Mouse (Mus musculus) kidney, embryonic 16.5 days (tissue): ENCODE measurements around the gene Ppp1r1c. TPM values are rescaled to one million over a fixed set of nuclear protein-coding genes. Genes with fewer than 3 reads are reported as not detected.

ENCODE experiments used
- ATAC-seq: fragments of 200-750 bp; cut with Nextera tagmentation; 2 replicates; pipeline ENCODE4 v1.8.0; 2017; ENCODE audit warnings: moderate TSS enrichment; ENCODE audit not compliant: low FRiP score, low TSS enrichment
- H3K27ac ChIP-seq: fragments of 300-500 bp; sonication (generic); 2 replicates; pipeline ENCODE4 v1.5.1; 2014; ENCODE audit warnings: low read length
- H3K27me3 ChIP-seq: fragments of 300-500 bp; sonication (generic); 2 replicates; pipeline ENCODE4 v1.6.1; 2014; ENCODE audit warnings: low read length, control low read depth, mixed read lengths; ENCODE audit not compliant: insufficient read depth
- H3K36me3 ChIP-seq: fragments of 300-500 bp; sonication (generic); 2 replicates; pipeline ENCODE4 v1.6.1; 2014; ENCODE audit warnings: low read length, control low read depth, mixed read lengths; ENCODE audit not compliant: insufficient read depth
- H3K4me1 ChIP-seq: fragments of 300-500 bp; sonication (generic); 2 replicates; pipeline ENCODE4 v1.6.1; 2014; ENCODE audit warnings: low read length, control low read depth, mixed read lengths; ENCODE audit not compliant: insufficient read depth
- H3K4me2 ChIP-seq: fragments of 300-500 bp; sonication (generic); replicated peaks from 2 replicates; pipeline ENCODE4 v1.6.1; 2014; ENCODE audit warnings: low read depth, low read length
- H3K4me3 ChIP-seq: fragments of 300-500 bp; sonication (generic); 2 replicates; pipeline ENCODE4 v1.5.1; 2014; ENCODE audit warnings: mild to moderate bottlenecking, low read length
- H3K9ac ChIP-seq: fragments of 300-500 bp; sonication (generic); replicated peaks from 2 replicates; pipeline ENCODE4 v1.6.1; 2014; ENCODE audit warnings: low read length
- H3K9me3 ChIP-seq: fragments of 300-500 bp; sonication (generic); 2 replicates; pipeline ENCODE4 v1.6.1; 2016; ENCODE audit warnings: low read length, control low read depth
- WGBS: fragments of 180-500 bp; shearing (Covaris S2); extraction: QIAGEN DNeasy Blood & Tissue Kit; methylation state at CpG from one replicate; pipeline ENCODE4 v1.1.7; 2014; 5-methylcytosine and 5-hydroxymethylcytosine counted together
- polyA plus RNA-seq: library from polyadenylated mRNA; unstranded; fragments of >200 nt; fragmentation: Nextera tagmentation; extraction: Ambion mirVana; gene quantifications from 2 replicates; pipeline ENCODE4 v1.2.1, GENCODE M21; 2015

Ppp1r1c gene
- polyA plus RNA-seq, 1 experiment from 2014 or later = not detected

DNA sequence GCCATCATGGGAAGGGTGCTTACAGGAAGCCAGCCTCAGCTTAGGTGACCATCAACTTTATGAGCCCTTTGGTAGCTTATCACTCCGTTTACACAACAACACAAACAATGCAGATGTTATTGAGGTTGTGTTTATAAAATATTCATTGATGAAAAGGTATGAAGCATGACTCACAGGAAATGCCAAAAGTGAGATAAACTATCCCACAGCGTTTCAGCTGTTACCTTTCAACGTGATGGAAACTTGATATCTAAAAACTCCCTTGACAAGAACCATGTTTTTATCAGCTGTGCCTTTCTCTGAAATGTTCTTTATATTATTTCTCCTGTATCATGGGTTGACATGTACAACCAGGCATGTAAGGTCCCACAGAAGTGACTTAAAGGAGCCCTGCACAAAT is 16.7 kb upstream of the Ppp1r1c start:
- WGBS = 38% methylated on average over 3 of the region's 3 CpGs
- no peak for ATAC-seq

GRCm38 (mm10) chr2:79695190-79695589 is 12.4 kb upstream of the Ppp1r1c start:
- Histone ChIP-seq H3K9ac (no peak overlapping the region), H3K4me3 (no peak overlapping the region), H3K9me3 (no peaks in the 10 kb centered on the region), H3K27me3 (no peaks in the 10 kb centered on the region), H3K27ac (no peak overlapping the region), H3K36me3 (no peaks in the 10 kb centered on the region), H3K4me1 (no peaks in the 10 kb centered on the region), H3K4me2 (no peak overlapping the region)
- ATAC-seq = no peak
- 69% methylated on average over 4 of the region's 4 CpGs for WGBS

More for the DNA sequence above, 16.7 kb upstream of the Ppp1r1c start:
- H3K4me1 ChIP-seq = no peaks in the 10 kb centered on the region
- H3K4me3 ChIP-seq = no peak overlapping the region
- no peak overlapping the region for H3K9ac ChIP-seq
- H3K27me3 ChIP-seq = no peaks in the 10 kb centered on the region
- H3K4me2 ChIP-seq = no peak overlapping the region
- no peaks in the 10 kb centered on the region for H3K36me3 ChIP-seq
- no peaks in the 10 kb centered on the region for H3K9me3 ChIP-seq
- no peak overlapping the region for H3K27ac ChIP-seq

GRCm38 (mm10) chr2:79695939-79696338 is 11.6 kb upstream of the Ppp1r1c start:
- WGBS = 76% methylated on average over 12 of the region's 12 CpGs
- H3K4me2 ChIP-seq = no peak overlapping the region

DNA sequence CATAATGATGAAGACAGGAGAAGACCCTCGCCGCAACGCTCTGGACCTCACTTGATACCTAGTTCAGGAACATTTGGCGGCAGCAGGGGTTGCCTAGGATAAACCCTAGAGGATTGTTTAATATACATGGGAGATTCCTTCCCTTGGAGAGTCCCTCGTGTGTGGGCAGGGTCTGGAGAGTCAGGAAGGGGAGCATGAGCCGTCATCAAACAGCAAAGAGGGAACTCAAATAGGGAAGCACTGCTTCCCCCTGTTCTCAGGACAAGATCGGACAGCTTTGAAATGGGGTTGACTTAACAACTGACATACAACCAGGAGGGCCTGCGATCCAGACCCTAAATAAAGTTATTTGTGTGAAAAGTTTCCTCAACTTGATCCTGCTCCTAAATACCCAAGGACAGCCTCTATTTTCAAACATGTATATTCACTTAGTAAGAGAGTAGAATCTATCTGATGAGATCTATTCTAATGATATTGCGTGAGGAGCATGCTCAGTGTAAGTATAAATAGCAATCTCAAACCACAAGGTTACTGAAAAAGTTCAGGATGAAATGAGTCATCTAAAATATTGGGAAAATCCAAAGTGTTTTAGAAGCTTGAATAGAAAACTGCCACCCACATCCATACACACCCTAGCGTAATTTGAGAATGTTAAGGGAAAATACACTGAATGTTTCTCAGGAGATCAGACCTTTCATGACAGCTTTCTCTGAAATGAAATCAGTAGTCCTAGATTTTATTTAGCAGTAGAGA is 10.9 kb upstream of the Ppp1r1c start:
- no peaks in the 10 kb centered on the region for H3K27me3 ChIP-seq
- no peak overlapping the region for H3K4me2 ChIP-seq
- WGBS = 82% methylated on average over 10 of the region's 10 CpGs
- no peak overlapping the region for H3K9ac ChIP-seq
- H3K4me3 ChIP-seq = no peak overlapping the region
- H3K36me3 ChIP-seq = no peaks in the 10 kb centered on the region
- no peaks in the 10 kb centered on the region for H3K9me3 ChIP-seq
- no peak overlapping the region for H3K27ac ChIP-seq
- ATAC-seq = no peak
- H3K4me1 ChIP-seq = no peaks in the 10 kb centered on the region

More at GRCm38 (mm10) chr2:79695939-79696338, 11.6 kb upstream of the Ppp1r1c start:
- H3K27me3 ChIP-seq = no peaks in the 10 kb centered on the region
- no peaks in the 10 kb centered on the region for H3K36me3 ChIP-seq
- no peaks in the 10 kb centered on the region for H3K9me3 ChIP-seq
- H3K4me1 ChIP-seq = no peaks in the 10 kb centered on the region
- no peak overlapping the region for H3K9ac ChIP-seq
- H3K27ac ChIP-seq = no peak overlapping the region
- H3K4me3 ChIP-seq = no peak overlapping the region
- ATAC-seq = no peak

- Histone ChIP-seq H3K27me3 (no peaks in the 10 kb centered on the region), H3K9ac (no peak overlapping the region), H3K4me3 (no peak overlapping the region), H3K27ac (no peak overlapping the region), H3K9me3 (no peaks in the 10 kb centered on the region), H3K4me2 (no peak overlapping the region), H3K36me3 (no peaks in the 10 kb centered on the region), H3K4me1 (no peaks in the 10 kb centered on the region)
- 71% methylated on average over 2 of the region's 2 CpGs for WGBS
- no peak for ATAC-seq
Measured at GRCm38 (mm10) chr2:79698166-79698565, 9.4 kb upstream of the Ppp1r1c start.

DNA sequence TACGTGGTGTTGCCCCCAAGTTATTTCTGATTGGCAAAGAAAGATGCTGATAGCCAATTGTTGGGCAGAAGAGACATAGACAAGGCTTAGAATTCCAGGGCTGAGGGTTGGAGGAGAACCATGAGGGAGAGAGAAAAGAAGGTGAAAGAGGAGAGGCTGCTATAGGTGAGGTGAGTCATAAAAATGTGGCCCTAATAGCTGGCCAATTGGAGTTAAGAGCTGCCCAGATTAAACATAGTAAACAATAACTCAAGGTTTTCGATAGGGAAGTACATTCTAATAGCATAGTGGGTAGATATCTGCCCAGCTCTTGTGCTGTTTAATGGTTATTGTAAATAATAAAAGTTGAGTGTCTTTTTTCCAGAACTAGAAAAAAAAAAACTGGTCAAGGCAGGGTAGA is 2.8 kb upstream of the Ppp1r1c start:
- no peak for ATAC-seq
- H3K4me3 ChIP-seq = no peak overlapping the region
- H3K9ac ChIP-seq = no peak overlapping the region
- H3K36me3 ChIP-seq = no peaks in the 10 kb centered on the region
- H3K9me3 ChIP-seq = no peaks in the 10 kb centered on the region
- no peaks in the 10 kb centered on the region for H3K4me1 ChIP-seq
- no peak overlapping the region for H3K4me2 ChIP-seq
- H3K27ac ChIP-seq = no peak overlapping the region
- WGBS = 74% methylated on average over 2 of the region's 2 CpGs
- H3K27me3 ChIP-seq = no peaks in the 10 kb centered on the region

GRCm38 (mm10) chr2:79713662-79714091 is 6.1 kb downstream of the Ppp1r1c start:
- Histone ChIP-seq H3K4me2 (no peak overlapping the region), H3K27me3 (no peaks in the 10 kb centered on the region), H3K4me1 (no peaks in the 10 kb centered on the region), H3K27ac (no peak overlapping the region), H3K9ac (no peak overlapping the region), H3K9me3 (no peaks in the 10 kb centered on the region), H3K4me3 (no peak overlapping the region), H3K36me3 (no peaks in the 10 kb centered on the region)
- 31% methylated on average over 3 of the region's 3 CpGs for WGBS
- ATAC-seq = no peak

DNA sequence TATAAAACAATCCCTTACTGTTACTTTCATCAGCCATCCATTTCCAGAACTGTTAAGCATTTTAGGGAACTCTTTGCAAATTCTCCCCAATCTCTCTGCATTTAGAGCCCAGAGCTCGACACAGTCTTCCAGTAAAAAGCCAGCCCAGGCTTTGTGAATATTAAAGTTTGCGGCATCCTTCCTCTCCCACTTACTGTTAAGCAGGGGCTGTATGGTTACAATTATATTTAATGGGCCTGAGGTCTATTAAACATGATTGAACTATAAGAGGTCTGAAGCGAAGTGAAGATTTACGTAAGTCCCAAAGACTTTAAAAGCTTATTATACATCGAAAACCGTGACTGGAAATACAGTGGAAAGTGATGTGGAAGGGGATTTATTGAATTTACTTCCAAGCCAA is 7.2 kb downstream of the Ppp1r1c start:
- WGBS = 70% methylated on average over 6 of the region's 6 CpGs
- H3K36me3 ChIP-seq = no peaks in the 10 kb centered on the region
- no peak overlapping the region for H3K4me3 ChIP-seq
- H3K27ac ChIP-seq = no peak overlapping the region
- H3K9ac ChIP-seq = no peak overlapping the region
- no peak for ATAC-seq
- no peak overlapping the region for H3K4me2 ChIP-seq
- H3K4me1 ChIP-seq = no peaks in the 10 kb centered on the region
- no peaks in the 10 kb centered on the region for H3K9me3 ChIP-seq
- no peaks in the 10 kb centered on the region for H3K27me3 ChIP-seq

- no peaks in the 10 kb centered on the region for H3K4me1 ChIP-seq
- no peak overlapping the region for H3K9ac ChIP-seq
- H3K27ac ChIP-seq = no peak overlapping the region
- H3K4me2 ChIP-seq = no peak overlapping the region
- H3K36me3 ChIP-seq = no peaks in the 10 kb centered on the region
- H3K27me3 ChIP-seq = no peaks in the 10 kb centered on the region
- WGBS = 73% methylated on average over 2 of the region's 2 CpGs
- ATAC-seq = no peak
- no peaks in the 10 kb centered on the region for H3K9me3 ChIP-seq
- H3K4me3 ChIP-seq = no peak overlapping the region
Measured at GRCm38 (mm10) chr2:79715925-79716324, 8.3 kb downstream of the Ppp1r1c start.

DNA sequence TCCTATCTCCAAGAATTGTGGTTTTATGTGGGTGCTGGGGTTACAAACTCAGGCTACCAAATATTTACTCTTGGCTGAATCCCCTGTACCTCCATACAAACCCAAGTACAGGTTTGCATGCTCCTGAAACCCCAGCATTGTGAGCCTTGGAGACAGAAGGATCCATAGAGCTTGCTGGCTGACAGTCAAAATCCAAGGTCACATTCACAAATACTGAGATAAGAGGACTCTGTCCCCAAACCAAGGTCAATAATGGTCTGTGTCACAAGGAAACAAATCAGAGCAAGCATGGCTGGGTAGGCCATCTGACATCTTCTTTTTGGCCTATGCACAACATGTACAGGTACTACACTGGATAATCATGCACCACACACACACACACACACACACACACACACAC is 10.3 kb downstream of the Ppp1r1c start:
- no peak for ATAC-seq

More for the DNA sequence above, 10.3 kb downstream of the Ppp1r1c start:
- Histone ChIP-seq H3K9me3 (no peaks in the 10 kb centered on the region), H3K4me2 (no peak overlapping the region), H3K27ac (no peak overlapping the region), H3K27me3 (no peaks in the 10 kb centered on the region), H3K36me3 (no peaks in the 10 kb centered on the region), H3K4me3 (no peak overlapping the region), H3K4me1 (no peaks in the 10 kb centered on the region), H3K9ac (no peak overlapping the region)
